Mouse (Mus musculus): ENCODE measurements around the gene Acsm2.
"Not testable (repeated sequence)": the region's sequence is repeated elsewhere in the genome, so short reads cannot be mapped to it uniquely, and the experiment has no call there.

Gene Acsm2

GRCm38 (mm10) chr7:119562476-119562875 lies 8.3 kb downstream of the Acsm2 start:
- DNase-seq (ENCODE audit: low spot score), result not testable (repeated sequence)

GRCm38 (mm10) chr7:119594530-119595107 lies 40.5 kb downstream of the Acsm2 start:
- no peak for DNase-seq (ENCODE audit: low spot score)

GRCm38 (mm10) chr7:119595306-119595705 lies 41.2 kb downstream of the Acsm2 start:
- DNase-seq (ENCODE audit: low spot score), result no peak

GRCm38 (mm10) chr7:119596536-119596935 lies 42.4 kb downstream of the Acsm2 start:
- DNase-seq (ENCODE audit: low spot score), result no peak

GRCm38 (mm10) chr7:119601195-119601953 lies 47.2 kb downstream of the Acsm2 start:
- no peak for DNase-seq (ENCODE audit: low spot score)

GRCm38 (mm10) chr7:119601954-119602317 lies 47.8 kb downstream of the Acsm2 start:
- DNase-seq (ENCODE audit: low spot score), result no peak

- DNase-seq (ENCODE audit: low spot score), result no peak
Observed at GRCm38 (mm10) chr7:119604903-119605483, 50.9 kb downstream of the Acsm2 start.

GRCm38 (mm10) chr7:119605926-119606663 lies 52.0 kb downstream of the Acsm2 start:
- DNase-seq (ENCODE audit: low spot score), result no peak

- no peak for DNase-seq (ENCODE audit: low spot score)
Observed at GRCm38 (mm10) chr7:119606664-119607076, 52.5 kb downstream of the Acsm2 start, which contains the start of gene Acsm1. Gene Acsm1 (plus strand): TSS chr7:119607026.

GRCm38 (mm10) chr7:119607796-119608515 lies 53.8 kb downstream of the Acsm2 start:
- no peak for DNase-seq (ENCODE audit: low spot score)

GRCm38 (mm10) chr7:119616531-119616930 lies 62.4 kb downstream of the Acsm2 start:
- no peak for DNase-seq (ENCODE audit: low spot score)

GRCm38 (mm10) chr7:119617593-119617992 lies 63.5 kb downstream of the Acsm2 start:
- no peak for DNase-seq (ENCODE audit: low spot score)

- no peak for DNase-seq (ENCODE audit: low spot score)
Observed at GRCm38 (mm10) chr7:119618209-119618935, 64.2 kb downstream of the Acsm2 start.

GRCm38 (mm10) chr7:119620157-119620556 lies 66.0 kb downstream of the Acsm2 start:
- DNase-seq (ENCODE audit: low spot score), result no peak

GRCm38 (mm10) chr7:119638773-119639172 lies 84.6 kb downstream of the Acsm2 start:
- DNase-seq (ENCODE audit: low spot score), result no peak

GRCm38 (mm10) chr7:119642307-119642706 lies 88.2 kb downstream of the Acsm2 start:
- DNase-seq (ENCODE audit: low spot score), result no peak
